Mouse (Mus musculus) limb, embryonic 12.5 days (tissue): ENCODE measurements around the gene Mms19. TPM values are rescaled to one million over a fixed set of nuclear protein-coding genes. Genes with fewer than 3 reads are reported as not detected.
A peak's percentile ranks its signal among the peaks of the same experiment; 100 is the strongest.

Experiments used
- ATAC-seq: fragments of 200-750 bp; cut with Nextera tagmentation; 2 replicates; pipeline ENCODE4 v1.8.0; 2017; ENCODE audit warnings: low read depth, moderate TSS enrichment; ENCODE audit not compliant: insufficient number of reproducible peaks, insufficient read depth, low FRiP score, low TSS enrichment
- H3K27ac ChIP-seq: fragments of 300-500 bp; sonication (generic); 2 replicates; pipeline ENCODE4 v1.5.1; 2016; ENCODE audit warnings: mild to moderate bottlenecking, moderate library complexity
- H3K27me3 ChIP-seq: fragments of 300-500 bp; sonication (generic); 2 replicates; pipeline ENCODE4 v1.6.1; 2016; ENCODE audit warnings: mild to moderate bottlenecking, moderate library complexity
- H3K36me3 ChIP-seq: fragments of 300-500 bp; sonication (generic); 2 replicates; pipeline ENCODE4 v1.6.1; 2016; ENCODE audit warnings: mild to moderate bottlenecking, moderate library complexity
- H3K4me1 ChIP-seq: fragments of 300-500 bp; sonication (generic); replicated peaks from 2 replicates; pipeline ENCODE4 v1.6.1; 2016
- H3K4me2 ChIP-seq: fragments of 300-500 bp; sonication (generic); 2 replicates; pipeline ENCODE4 v1.6.1; 2016; ENCODE audit warnings: mild to moderate bottlenecking, moderate library complexity
- H3K4me3 ChIP-seq: fragments of 300-500 bp; sonication (generic); replicated peaks from 2 replicates; pipeline ENCODE4 v1.5.1; 2016; ENCODE audit warnings: mild to moderate bottlenecking
- H3K9ac ChIP-seq: fragments of 300-500 bp; sonication (generic); replicated peaks from 2 replicates; pipeline ENCODE4 v1.6.1; 2016; ENCODE audit warnings: mild to moderate bottlenecking, moderate library complexity
- H3K9me3 ChIP-seq: fragments of 300-500 bp; sonication (generic); 2 replicates; pipeline ENCODE4 v1.6.1; 2016; ENCODE audit warnings: mild to moderate bottlenecking, moderate library complexity
- WGBS: fragments of 180-500 bp; shearing (Covaris S2); methylation state at CpG from one replicate; pipeline ENCODE4 v1.1.7; 2016; 5-methylcytosine and 5-hydroxymethylcytosine counted together
- polyA plus RNA-seq: library from polyadenylated mRNA; unstranded; fragments of >200 nt; fragmentation: Nextera tagmentation; extraction: Ambion mirVana; gene quantifications from 2 replicates; pipeline ENCODE4 v1.2.1, GENCODE M21; 2016

Gene Mms19
- polyA plus RNA-seq, 1 experiment from 2014 or later: 41.3 TPM

GRCm38 (mm10) chr19:41908736-41909135 is 72.2 kb downstream of the Mms19 start:
- no peak overlapping the region for H3K9ac ChIP-seq
- H3K36me3 ChIP-seq: no peaks in the 10 kb centered on the region
- H3K4me2 ChIP-seq: no peak overlapping the region
- peaks cover 10% of the 10 kb centered on the region for H3K4me1 ChIP-seq
- no peak overlapping the region for H3K4me3 ChIP-seq
- no peaks in the 10 kb centered on the region for H3K9me3 ChIP-seq
- 91% methylated on average over 3 of the region's 3 CpGs for WGBS
- no peak for ATAC-seq
- no peaks in the 10 kb centered on the region for H3K27me3 ChIP-seq
- no peak overlapping the region for H3K27ac ChIP-seq

DNA sequence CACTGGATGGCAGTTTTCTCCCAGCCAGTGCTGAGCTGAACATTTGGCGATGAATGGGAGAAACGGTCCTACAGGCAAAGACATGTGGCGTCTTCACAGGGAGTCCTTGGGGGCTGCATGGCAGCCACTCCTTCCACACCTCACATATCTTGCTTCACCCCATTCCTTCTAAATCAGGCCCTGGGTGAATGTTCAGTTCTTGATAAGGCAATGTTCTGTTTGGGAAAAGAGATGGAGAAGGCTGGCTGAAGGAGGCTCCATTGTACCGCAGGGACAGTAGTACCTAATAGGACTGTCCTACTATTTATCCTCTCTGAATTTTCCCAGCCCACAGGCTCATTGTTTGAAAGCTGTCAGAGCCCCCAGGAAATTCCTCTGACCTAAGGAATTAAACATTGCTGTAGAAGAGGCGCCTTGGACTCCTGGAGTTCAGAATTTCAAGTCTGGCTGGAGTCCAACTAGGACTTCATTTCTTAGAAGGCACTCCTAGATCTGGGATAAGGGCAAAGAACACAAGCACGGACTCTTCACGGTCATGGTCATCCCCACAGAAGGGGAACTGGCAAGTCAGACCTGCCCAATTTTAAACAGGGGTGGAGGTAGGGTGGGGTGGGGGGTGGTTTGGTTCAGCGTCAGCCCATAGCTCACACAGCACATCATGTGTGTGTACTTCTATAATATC is 73.7 kb downstream of the Mms19 start:
- no peak overlapping the region for H3K9ac ChIP-seq
- H3K27ac ChIP-seq: no peak overlapping the region
- no peaks in the 10 kb centered on the region for H3K9me3 ChIP-seq
- no peaks in the 10 kb centered on the region for H3K36me3 ChIP-seq
- H3K4me1 ChIP-seq: no peaks in the 10 kb centered on the region
- WGBS: 63% methylated on average over 8 of the region's 8 CpGs
- H3K27me3 ChIP-seq: no peaks in the 10 kb centered on the region
- H3K4me2 ChIP-seq: no peak overlapping the region
- H3K4me3 ChIP-seq: no peak overlapping the region
- no peak for ATAC-seq

DNA sequence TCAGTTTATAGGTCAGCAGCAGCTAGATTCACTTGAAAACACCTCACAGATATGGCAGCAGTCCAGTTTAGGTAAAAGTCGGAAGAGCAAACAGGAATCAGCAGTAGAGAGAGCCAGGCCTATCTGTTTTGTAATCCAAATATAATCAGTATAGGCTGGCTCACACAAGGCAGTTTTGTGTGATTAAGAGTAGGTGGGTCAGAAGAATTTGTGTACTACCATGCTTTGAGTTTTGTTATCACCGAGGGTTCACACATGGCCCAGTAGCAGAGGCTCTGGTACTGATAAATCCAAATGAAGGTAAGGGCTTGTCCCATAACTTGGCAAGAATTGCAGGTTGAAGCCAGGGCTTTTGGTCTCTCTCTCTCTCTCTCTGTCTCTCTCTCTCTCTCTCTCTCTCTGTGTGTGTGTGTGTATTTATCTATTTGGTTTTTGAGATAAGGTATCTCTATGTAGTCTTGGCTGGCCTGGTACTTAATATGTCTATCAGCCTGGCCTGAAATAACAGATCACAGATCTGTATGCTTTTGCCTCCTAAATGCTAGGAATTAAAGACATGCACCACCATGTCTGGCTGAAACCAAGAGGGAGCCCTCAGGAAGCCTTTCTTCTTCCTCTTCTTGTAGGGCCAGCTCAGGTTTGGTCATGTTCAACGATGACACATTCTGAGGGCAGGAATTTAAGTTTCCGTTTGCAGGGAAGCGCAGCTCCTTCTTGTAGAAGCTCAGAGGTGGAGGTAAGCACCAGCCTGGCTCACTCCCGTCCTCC is 74.5 kb downstream of the Mms19 start:
- no peak for ATAC-seq

DNA sequence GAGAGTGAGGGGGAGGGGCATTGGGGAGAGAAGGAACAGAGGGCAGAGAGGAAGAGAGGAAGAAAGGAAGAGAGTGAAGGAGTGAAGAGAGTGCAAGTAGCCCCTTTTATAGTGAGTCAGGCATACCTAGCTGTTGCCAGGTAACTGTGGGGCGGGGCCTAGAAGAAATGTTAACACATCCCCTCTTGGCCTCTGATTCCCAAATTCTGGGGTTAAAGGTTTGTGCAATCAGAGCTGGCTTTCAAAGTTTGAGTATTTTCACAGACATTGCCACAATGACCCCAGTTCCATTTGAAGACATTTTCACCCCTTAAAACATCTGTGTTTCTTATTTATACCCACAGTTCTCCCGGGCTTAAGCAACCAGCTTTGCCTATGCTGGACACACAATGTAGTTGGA is 75.7 kb downstream of the Mms19 start:
- no peak for ATAC-seq
- no peaks in the 10 kb centered on the region for H3K27me3 ChIP-seq
- H3K9ac ChIP-seq: no peak overlapping the region
- H3K27ac ChIP-seq: no peak overlapping the region
- no peak overlapping the region for H3K4me2 ChIP-seq
- no peaks in the 10 kb centered on the region for H3K4me1 ChIP-seq
- no peaks in the 10 kb centered on the region for H3K9me3 ChIP-seq
- no peak overlapping the region for H3K4me3 ChIP-seq
- no peaks in the 10 kb centered on the region for H3K36me3 ChIP-seq
- 90% methylated on average over 2 of the region's 2 CpGs for WGBS

More for the DNA sequence above, 74.5 kb downstream of the Mms19 start:
- no peak overlapping the region for H3K4me2 ChIP-seq
- no peak overlapping the region for H3K4me3 ChIP-seq
- H3K36me3 ChIP-seq: no peaks in the 10 kb centered on the region
- H3K27ac ChIP-seq: no peak overlapping the region
- H3K27me3 ChIP-seq: no peaks in the 10 kb centered on the region
- 56% methylated on average over 6 of the region's 6 CpGs for WGBS
- no peaks in the 10 kb centered on the region for H3K4me1 ChIP-seq
- no peak overlapping the region for H3K9ac ChIP-seq
- no peaks in the 10 kb centered on the region for H3K9me3 ChIP-seq

- no peaks in the 10 kb centered on the region for H3K4me1 ChIP-seq
- ATAC-seq: no peak
- H3K9ac ChIP-seq: no peak overlapping the region
- H3K9me3 ChIP-seq: no peaks in the 10 kb centered on the region
- 89% methylated on average over 10 of the region's 10 CpGs for WGBS
- no peaks in the 10 kb centered on the region for H3K36me3 ChIP-seq
- no peak overlapping the region for H3K27ac ChIP-seq
- no peaks in the 10 kb centered on the region for H3K27me3 ChIP-seq
- no peak overlapping the region for H3K4me2 ChIP-seq
- no peak overlapping the region for H3K4me3 ChIP-seq
Observed at GRCm38 (mm10) chr19:41902848-41903593, 77.9 kb downstream of the Mms19 start.

DNA sequence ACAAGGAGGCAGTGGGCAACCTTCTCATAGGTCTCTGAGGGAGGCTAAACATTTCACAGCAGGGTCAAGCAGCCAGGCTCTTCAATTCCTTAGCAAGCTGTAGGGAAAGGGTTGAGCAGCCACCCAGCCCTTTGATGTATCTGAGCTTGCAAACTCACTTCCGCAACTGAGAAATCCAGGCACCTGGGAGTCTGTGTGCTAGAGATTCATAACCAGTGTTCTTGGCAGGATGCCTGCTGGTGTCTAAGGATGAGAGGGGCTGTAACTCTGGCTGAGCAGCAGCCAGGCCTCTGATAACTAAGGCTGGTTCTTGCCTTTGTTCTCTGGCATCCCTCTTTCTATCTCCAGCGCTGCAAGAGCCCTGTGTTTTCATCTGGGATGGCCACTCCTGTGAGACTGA is 79.3 kb downstream of the Mms19 start:
- WGBS: 37% methylated on average over 2 of the region's 2 CpGs

GRCm38 (mm10) chr19:41900495-41901090 is 80.4 kb downstream of the Mms19 start:
- no peaks in the 10 kb centered on the region for H3K9me3 ChIP-seq
- peaks cover 2% of the 10 kb centered on the region; the same call in 1 of the 2 replicates for H3K4me1 ChIP-seq
- no peak overlapping the region for H3K4me3 ChIP-seq
- no peak overlapping the region for H3K4me2 ChIP-seq
- no peak for ATAC-seq
- H3K27ac ChIP-seq: no peak overlapping the region
- no peak overlapping the region for H3K9ac ChIP-seq
- H3K36me3 ChIP-seq: no peaks in the 10 kb centered on the region
- no peaks in the 10 kb centered on the region for H3K27me3 ChIP-seq
- WGBS: 84% methylated on average over 8 of the region's 8 CpGs

More for the DNA sequence above, 79.3 kb downstream of the Mms19 start:
- Histone ChIP-seq H3K9me3 (no peaks in the 10 kb centered on the region), H3K27me3 (no peaks in the 10 kb centered on the region), H3K4me3 (no peak overlapping the region), H3K36me3 (no peaks in the 10 kb centered on the region), H3K9ac (no peak overlapping the region), H3K4me1 (no peaks in the 10 kb centered on the region), H3K4me2 (no peak overlapping the region), H3K27ac (no peak overlapping the region)
- no peak for ATAC-seq

DNA sequence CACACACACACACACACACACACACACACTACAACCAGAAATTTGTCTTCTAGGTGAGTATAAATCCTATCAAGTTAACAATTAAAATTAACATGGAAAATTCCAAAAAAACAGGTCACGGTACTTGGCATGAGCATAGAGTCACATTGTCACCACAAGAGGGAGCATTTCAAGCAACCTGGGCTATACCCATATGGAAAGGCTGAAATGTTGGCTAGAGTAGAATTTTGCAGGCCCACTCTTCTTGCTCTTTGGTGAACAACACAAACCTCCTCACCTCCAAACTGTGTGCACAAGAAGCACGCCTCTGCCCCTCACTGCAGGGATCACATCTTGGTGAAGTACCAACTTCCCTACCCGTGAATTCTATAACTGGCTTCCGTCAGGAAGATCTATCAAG is 82.1 kb downstream of the Mms19 start:
- H3K4me2 ChIP-seq: no peak overlapping the region
- no peaks in the 10 kb centered on the region for H3K27me3 ChIP-seq
- no peak overlapping the region for H3K4me3 ChIP-seq
- H3K4me1 ChIP-seq: peaks cover 9% of the 10 kb centered on the region
- H3K9ac ChIP-seq: no peak overlapping the region
- 46% methylated on average over 4 of the region's 4 CpGs for WGBS
- H3K9me3 ChIP-seq: no peaks in the 10 kb centered on the region
- no peak for ATAC-seq
- no peaks in the 10 kb centered on the region for H3K36me3 ChIP-seq
- H3K27ac ChIP-seq: no peak overlapping the region

DNA sequence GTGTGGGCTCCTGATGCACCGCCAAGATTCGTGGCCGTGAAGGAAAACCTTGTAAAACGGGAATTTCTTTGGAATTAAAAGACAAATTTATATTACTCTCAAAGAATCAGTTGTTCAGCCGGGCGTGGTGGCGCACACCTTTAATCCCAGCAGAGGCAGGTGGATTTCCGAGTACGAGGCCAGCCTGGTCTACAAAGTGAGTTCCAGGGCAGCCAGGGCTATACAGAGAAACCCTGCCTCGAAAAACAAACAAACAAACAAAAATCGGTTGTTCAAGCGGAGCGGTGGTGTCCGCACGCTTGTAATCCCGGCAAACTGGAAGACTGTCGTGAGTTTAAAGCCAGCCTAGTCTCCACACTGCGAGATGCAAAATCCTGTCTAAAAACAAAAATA is 84.6 kb downstream of the Mms19 start:
- peak; percentile 21; the same call in 1 of the 2 replicates for ATAC-seq
- 23% methylated on average over 18 of the region's 18 CpGs for WGBS
- Histone ChIP-seq H3K9me3 (no peaks in the 10 kb centered on the region), H3K4me1 (peaks cover 9% of the 10 kb centered on the region), H3K27me3 (no peaks in the 10 kb centered on the region), H3K27ac (no peak overlapping the region), H3K9ac (no peak overlapping the region), H3K4me2 (peak overlapping the region; percentile 92), H3K4me3 (peak overlapping the region; percentile 77), H3K36me3 (peaks cover 2% of the 10 kb centered on the region; the same call in 1 of the 2 replicates)

DNA sequence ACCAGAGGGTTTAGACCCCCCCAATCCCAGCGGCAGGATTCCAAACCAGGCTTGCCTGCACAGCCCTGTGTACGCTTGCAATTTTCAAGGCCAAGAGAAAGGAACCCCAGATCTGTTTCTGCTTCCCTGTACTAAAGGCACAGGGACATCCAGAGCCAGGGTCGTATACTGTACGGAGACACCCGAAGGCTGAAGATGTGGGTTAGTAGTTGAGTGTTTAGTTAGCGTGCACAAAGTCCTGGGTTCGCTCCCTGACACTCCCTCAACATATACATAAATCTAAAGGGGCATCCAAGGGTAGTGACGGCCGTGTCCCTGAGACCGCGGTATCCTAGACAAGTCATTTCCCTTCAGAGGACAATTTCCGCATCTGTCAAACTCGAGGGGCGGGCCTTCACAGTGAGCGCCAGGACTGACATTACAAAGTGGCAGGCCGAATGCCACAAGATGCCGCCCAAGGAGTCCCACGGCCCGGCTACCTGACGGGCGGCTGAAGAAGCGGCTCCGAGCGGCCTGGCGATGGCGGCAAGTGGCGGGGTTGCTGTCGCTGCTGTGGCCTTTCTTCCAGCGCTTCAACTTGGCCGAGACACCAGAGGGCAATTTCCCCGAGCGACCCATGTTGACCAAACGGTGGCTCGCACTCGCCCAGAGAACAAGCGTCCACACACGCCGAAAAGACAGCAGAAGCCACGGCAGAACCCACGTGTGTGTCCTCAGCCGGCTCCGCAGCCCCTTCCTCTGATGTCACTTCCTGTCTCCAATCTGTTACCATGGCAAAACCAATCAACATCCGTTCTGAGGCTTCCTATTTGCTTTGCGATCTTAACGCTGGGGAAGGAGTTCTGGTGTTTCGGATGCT is 85.3 kb downstream of the Mms19 start, which contains the start of gene Rrp12:
TSS of gene Rrp12 (minus strand) at position 714 of the 859 bp plus-strand sequence.
- no peaks in the 10 kb centered on the region for H3K9me3 ChIP-seq
- H3K9ac ChIP-seq: peak within 1 kb of the TSS; percentile 56
- peak; percentile 61; the same call in 1 of the 2 replicates for ATAC-seq
- H3K36me3 ChIP-seq: peaks cover 9% of the 10 kb centered on the region
- H3K27me3 ChIP-seq: no peaks in the 10 kb centered on the region
- H3K27ac ChIP-seq: no peak within 1 kb of the TSS
- H3K4me1 ChIP-seq: peaks cover 9% of the 10 kb centered on the region
- H3K4me2 ChIP-seq: peak within 1 kb of the TSS; percentile 92
- peak within 1 kb of the TSS; percentile 77 for H3K4me3 ChIP-seq
- under 1% methylated on average over 46 of the region's 46 CpGs for WGBS
